ENCODE assay signal across 18 mouse cellular contexts in genomic region chr2:67505457-67505856, GRCm38 (mm10). TPM values are rescaled to one million over a fixed set of nuclear protein-coding genes. Genes with fewer than 3 reads are reported as not detected.
"Had no signal": no experiment of that assay in that cellular context is flagged by ENCODE, and none has a peak within 500 bp of the region (broad histone marks: within the 10 kb centered on the region; RNA-seq: fewer than 3 reads in every experiment).

No protein-coding gene starts in this region.

- H3K4me3 ChIP-seq: kidney, embryonic 15.5 days; limb, embryonic 13.5 days; midbrain, embryonic 12.5 days; neural tube, embryonic 13.5 days had no signal

- DNase-seq: kidney, postnatal 25 days; layer of hippocampus, adult 9-11 months; layer of hippocampus, postnatal 36 days; left cerebral cortex, postnatal 4 days; lung, adult 18-20 months; retina, postnatal 1 day; right cerebral cortex, postnatal 25 days; thymus, adult 18-20 months; thymus, postnatal 14 days had no signal

- H3K27ac ChIP-seq: kidney, embryonic 15.5 days; limb, embryonic 13.5 days; liver, embryonic 14.5 days; midbrain, embryonic 12.5 days; neural tube, embryonic 13.5 days; stomach, postnatal 0 days had no signal

RNA-seq across cellular contexts. Expression of gene Xirp2, which starts 59.7 kb away (rescaled TPM):
- total RNA-seq: layer of hippocampus, postnatal 36 days; left cerebral cortex, postnatal 4 days; megakaryocyte-erythroid progenitor cell, adult 5-6 weeks had no signal
- polyA plus RNA-seq: kidney, embryonic 15.5 days; limb, embryonic 13.5 days; liver, adult 2 months; liver, embryonic 14.5 days; midbrain, embryonic 12.5 days; midbrain, embryonic 16.5 days; neural tube, embryonic 13.5 days had no signal
